Mouse (Mus musculus) lung, postnatal 4 days (tissue): ENCODE results near the gene Prame.

Experiments
- DNase-seq, 2 experiments: peaks; one replicate each; pipeline ENCODE4 v3.0.0; 2021

Gene Prame

DNA sequence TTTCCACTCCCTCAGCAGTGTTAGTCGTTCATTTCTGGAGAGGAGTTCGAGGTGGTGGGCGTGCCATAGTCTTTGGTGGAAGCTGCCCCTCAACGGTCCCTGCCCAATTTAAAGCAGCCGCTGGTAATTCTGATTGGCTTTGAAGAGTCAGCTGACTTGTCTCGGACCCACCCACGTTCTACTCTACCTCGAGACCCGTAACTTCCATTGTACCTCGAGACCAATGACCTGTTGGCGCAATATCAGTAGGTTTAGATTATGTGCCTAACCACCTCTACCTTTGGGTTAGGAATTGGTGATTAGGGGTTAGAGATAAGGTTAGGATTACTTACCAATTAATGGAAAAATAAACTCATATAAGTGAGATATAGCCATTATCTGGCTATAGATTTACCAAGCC lies at the start of gene Prame:
Prame (minus strand) TSS at position 101 of the 400 bp plus-strand sequence.
- DNase-seq, result no peak

DNA sequence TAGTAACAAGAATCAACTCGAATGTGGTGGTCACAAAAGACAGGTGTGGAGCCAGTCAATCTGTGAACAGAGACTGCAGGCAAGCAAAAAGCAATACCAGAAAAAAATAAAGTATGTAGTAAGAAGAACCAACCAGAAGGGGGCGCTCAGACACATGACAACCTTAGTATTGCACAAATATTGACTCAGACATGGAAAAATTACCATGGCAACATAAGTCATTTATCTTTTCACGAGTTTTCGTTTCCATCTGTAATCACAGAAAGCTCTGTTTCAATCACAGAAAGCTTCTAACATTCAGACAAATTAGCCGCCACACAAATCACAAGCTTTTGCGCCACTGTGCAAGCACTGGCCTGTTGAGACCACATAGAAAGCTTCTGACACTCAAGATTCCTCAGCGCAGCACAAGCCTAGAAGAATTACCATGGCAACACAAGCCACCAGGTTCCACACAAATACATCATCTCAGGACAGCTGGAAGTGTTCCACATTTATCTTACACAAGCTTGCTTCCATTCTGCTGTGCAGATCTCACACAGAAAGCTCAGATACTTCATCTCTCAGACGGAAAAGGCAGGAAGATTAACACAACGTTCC lies 24.8 kb upstream of the Prame start:
- no peak for DNase-seq

DNA sequence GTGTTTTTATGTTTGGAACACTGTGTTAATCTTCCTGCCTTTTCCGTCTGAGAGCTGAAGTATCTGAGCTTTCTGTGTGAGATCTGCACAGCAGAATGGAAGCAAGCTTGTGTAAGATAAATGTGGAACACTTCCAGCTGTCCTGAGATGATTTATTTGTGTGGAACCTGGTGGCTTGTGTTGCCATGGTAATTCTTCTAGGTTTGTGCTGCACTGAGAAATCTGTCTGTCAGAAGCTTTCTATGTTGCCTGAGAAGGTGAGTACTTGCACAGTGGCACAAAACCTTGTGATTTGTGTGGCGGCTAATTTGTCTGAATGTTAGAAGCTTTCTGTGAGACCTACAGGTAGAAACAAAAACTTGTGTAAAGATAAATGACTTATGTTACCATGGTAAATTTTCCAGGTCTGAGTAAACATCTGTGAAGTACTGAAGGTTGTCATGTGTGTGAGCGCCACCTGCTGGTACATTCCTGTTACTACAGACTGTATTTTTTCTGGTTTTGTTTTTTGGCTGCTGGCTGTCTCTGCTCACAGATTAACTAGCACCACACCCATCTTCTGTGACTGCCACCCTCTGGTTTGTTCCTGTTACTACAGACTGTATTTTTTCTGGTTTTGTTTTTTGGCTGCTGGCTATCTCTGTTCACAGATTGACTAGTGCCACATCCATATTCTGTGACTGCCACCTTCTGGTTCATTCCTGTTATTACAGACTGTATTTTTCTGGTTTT lies 26.0 kb downstream of the Prame start:
- DNase-seq, result peak in 1 of 2 experiments; percentile 25

DNA sequence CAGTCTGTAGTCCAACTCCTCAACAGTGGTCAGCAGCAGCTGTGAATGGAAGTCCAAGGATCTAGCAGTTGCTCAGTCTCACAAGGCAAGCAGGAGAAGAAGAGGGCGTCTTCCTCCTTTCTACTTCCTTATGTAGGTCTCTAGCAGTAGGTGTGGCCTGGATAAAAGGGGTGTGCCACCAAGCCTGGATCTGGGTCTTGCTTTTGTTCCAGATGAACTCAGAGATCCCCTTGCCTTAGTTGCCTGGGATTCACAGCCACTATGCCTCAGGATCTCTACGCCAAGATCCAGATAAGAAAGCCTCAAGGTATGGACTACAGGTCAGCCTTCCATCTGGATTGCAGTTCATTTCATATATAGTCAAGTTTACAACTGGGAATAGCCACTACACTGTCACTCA lies 28.8 kb downstream of the Prame start, which contains the start of gene Nxf7:
Nxf7 (minus strand) TSS at position 101 of the 400 bp plus-strand sequence.
- DNase-seq, result no peak

DNA sequence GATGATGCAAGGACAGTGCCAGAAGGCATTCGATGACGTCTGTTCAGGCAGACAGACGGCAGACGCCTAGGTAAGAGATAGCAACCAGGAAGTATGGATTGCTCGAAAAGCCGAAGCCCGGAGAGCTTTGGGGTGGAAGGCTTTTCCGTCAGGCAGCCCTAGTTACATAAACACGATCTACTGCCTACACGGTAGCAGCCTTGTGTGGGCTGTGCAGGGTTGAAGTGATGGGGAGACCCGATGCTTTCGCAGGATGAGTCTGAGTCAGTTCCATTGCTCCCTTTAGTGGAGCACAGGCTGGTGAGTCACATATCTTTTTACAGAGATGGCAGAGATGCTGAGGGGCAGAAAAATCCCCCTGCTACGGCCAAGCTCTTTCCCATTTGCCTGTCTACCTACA lies 29.4 kb downstream of the Prame start:
- no peak for DNase-seq

DNA sequence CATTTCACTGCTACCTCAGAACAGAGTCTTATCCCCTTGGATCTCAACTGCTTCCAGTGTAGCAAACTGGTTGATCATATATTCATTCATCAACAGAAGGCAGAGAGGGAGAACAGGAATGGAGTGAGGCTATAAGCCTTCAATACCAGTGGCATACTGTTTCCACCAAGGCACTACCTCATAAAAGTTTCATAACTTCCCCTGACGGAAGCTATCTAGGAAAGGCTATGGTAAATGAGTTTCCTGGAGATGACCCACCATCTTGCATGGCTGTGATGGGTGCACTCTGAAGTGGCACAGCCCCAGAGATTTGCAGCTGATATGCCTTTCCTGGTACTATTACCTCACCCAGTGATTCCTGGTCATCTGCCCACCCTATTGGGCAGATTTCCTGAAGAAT lies 51.1 kb downstream of the Prame start:
- DNase-seq, result no peak

DNA sequence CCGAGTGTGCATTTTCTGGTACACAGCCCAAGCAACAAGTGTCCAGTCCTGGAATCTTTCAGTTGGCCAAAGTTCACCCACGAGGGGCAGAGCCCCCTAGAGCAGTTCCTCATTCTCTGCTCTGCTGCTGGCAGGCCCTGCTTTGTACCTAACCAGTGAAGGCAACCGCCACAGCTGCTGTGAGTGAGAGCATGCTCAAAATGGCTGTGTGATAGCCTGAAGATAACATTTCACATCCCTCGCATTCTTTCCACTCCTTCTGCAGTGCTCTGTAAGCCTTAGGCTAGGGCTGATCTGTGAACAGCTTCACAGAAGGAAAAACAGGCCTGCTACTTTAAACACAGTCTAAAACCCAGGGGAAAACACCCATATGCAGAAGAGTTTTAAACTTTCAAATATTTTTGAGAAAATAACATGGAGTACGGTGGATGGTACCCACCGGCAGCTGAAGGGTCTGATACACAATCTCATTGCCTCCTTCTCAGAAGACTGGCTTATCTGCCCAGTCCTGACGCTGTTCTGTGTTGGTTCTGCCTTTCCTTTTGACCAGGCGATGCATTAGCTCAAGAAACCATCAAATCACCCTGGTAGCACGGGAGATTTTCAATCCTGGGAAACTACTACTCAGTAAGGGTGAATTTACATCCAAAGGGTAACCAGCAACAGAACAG lies 52.4 kb downstream of the Prame start:
- DNase-seq, result peak in 1 of 2 experiments; percentile 20

DNA sequence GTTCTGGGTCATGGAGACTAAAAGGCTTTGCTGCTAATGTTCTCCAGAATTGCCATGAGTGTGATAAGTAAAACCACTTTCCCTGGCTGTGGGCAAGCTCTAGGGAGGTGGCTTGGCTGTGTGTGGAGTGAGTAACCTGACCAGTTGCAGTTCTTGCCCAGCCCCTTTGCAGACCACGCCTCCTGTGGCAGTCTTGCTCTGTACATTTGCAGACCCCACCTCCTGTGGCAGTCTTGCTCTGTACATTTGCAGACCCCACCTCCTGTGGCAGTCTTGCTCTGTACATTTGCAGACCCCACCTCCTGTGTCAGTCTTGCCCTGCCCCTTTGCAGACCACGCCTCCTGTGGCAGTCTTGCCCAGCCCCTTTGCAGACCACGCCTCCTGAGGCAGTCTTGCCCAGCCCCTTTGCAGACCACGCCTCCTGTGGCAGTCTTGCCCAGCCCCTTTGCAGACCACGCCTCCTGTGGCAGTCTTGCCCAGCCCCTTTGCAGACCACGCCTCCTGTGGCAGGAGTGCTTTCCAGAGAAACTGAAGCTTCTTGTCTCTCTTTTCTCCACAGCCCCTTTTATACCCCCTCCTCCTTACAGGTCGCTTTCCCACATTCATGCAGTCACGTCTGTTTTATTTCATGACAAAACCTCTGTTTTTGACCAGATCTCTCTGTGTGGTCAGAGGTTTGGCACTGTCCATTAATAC lies 53.1 kb downstream of the Prame start:
- DNase-seq, result peak; percentile 33 to 64

DNA sequence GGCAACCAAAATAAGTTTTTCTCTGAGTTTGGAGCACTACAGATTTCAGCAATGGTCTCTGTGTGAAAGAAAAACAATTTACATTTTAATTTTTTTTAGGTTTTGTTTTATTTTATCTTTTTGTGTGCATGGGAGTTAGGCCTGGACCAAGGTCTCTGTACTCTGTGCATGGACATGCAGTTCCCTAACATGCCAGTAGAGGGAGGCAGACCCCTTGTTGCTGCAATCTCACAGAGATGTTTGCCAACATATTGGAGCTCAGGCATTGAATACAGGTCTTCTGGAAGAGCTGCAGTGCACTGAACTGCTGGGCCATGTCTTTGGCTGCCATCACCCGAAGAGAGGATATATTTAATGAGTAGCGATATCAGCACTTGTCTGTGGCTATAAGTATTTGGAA lies 58.0 kb downstream of the Prame start:
- DNase-seq, result peak; percentile 52 to 60

DNA sequence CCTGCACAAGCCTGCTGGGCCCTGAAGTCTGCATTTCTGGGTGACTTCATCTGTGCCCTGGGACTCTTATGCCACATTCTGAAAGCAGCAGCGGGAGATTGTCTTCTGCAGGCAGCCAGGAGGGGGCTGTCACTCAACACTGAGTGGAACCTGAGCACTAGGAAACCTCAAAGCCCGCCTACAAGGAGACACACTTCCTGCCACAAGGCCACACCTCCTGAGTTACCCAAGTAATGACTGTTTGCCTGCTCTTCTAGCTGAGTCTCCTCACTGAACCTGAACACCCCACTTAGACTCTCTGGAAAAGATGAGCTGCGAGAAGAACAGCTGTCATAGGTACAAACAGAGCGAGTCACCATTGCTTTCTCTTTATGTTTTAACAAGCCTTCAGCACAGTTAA lies 62.6 kb downstream of the Prame start:
- DNase-seq, result peak; percentile 5 to 23
